Mouse (Mus musculus) spleen, adult 12 weeks (tissue): ENCODE data around the gene Cyb561.

Experiments
- DNase-seq: peaks from one replicate; pipeline ENCODE4 v3.0.0; 2022; ENCODE audit warnings: low spot score

The Cyb561 gene

GRCm38 (mm10) chr11:105952111-105952510, 1.0 kb downstream of the Cyb561 start:
- no peak for DNase-seq

- no peak for DNase-seq
Measured at GRCm38 (mm10) chr11:105951601-105952044, 1.5 kb downstream of the Cyb561 start.

- DNase-seq = no peak
Measured at GRCm38 (mm10) chr11:105950519-105950918, 2.6 kb downstream of the Cyb561 start.

GRCm38 (mm10) chr11:105948255-105948654, 4.9 kb downstream of the Cyb561 start:
- no peak for DNase-seq

GRCm38 (mm10) chr11:105946694-105947154, 6.4 kb downstream of the Cyb561 start:
- no peak for DNase-seq

- DNase-seq = no peak
Measured at GRCm38 (mm10) chr11:105944770-105945672, 8.1 kb downstream of the Cyb561 start.

GRCm38 (mm10) chr11:105944126-105944621, 9.0 kb downstream of the Cyb561 start:
- peak; percentile 17 for DNase-seq

- no peak for DNase-seq
Measured at GRCm38 (mm10) chr11:105943133-105944102, 9.7 kb downstream of the Cyb561 start.

- DNase-seq = no peak
Measured at GRCm38 (mm10) chr11:105941973-105942372, 11.2 kb downstream of the Cyb561 start.

GRCm38 (mm10) chr11:105938771-105939170, 14.4 kb downstream of the Cyb561 start:
- DNase-seq = no peak

- no peak for DNase-seq
Measured at GRCm38 (mm10) chr11:105936974-105937373, 16.2 kb downstream of the Cyb561 start.

- no peak for DNase-seq
Measured at GRCm38 (mm10) chr11:105936200-105936599, 16.9 kb downstream of the Cyb561 start.

- no peak for DNase-seq
Measured at GRCm38 (mm10) chr11:105935496-105935895, 17.6 kb downstream of the Cyb561 start.

- DNase-seq = no peak
Measured at GRCm38 (mm10) chr11:105934816-105935215, 18.3 kb downstream of the Cyb561 start.

- DNase-seq = no peak
Measured at GRCm38 (mm10) chr11:105934303-105934711, 18.8 kb downstream of the Cyb561 start.

GRCm38 (mm10) chr11:105933746-105934145, 19.4 kb downstream of the Cyb561 start:
- no peak for DNase-seq

GRCm38 (mm10) chr11:105931380-105931779, 21.8 kb downstream of the Cyb561 start:
- no peak for DNase-seq

- DNase-seq = no peak
Measured at GRCm38 (mm10) chr11:105928171-105928570, 25.0 kb downstream of the Cyb561 start.

- peak; percentile 23 for DNase-seq
Measured at GRCm38 (mm10) chr11:105927065-105928030, 25.8 kb downstream of the Cyb561 start.

- DNase-seq = no peak
Measured at GRCm38 (mm10) chr11:105922769-105923663, 30.1 kb downstream of the Cyb561 start.
